Mouse (Mus musculus) thymus, postnatal 25 days (tissue): ENCODE results near the gene Ccl1.

Experiments used
- DNase-seq: peaks from one replicate; pipeline ENCODE4 v3.0.0; 2022

Ccl1 gene

DNA sequence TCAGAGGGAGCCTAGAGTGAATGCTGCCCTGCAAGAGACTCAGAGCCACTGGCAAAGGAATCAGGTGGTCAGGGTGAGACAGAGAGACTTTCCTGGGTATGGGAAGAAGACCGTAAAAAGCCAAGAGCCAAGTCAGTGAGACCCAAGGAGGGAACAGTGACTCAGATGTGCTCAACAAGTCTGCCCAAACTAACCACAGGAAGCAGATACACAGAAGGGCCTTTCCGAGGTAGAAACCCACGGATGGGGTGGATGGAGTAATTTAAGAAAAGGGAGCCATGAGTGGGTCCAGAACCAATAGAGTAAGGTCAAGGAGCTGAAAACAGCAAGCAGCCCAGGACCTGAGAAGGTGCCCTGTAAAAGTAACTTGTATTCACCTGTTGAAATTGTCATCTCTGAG, 101.8 kb downstream of the Ccl1 start:
- DNase-seq = no peak

DNA sequence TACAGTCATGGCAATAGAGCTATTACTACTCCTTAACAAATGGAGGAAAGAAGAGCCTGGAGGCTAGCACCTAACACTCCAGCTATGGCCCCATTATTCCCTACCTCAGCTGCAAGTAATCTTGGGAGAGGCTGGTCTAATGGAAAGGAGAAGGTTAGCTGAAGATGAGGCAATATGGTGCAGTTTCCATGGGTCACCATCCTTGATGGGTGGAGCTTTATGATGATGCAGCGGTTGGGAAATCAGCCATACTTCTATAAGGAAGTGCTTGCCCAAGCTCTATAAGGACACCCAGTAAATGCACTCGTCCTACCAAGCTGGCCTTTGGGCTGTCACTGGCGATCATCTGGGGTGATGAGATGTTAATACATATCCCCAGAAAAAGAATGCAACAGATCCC, 107.7 kb downstream of the Ccl1 start:
- no peak for DNase-seq

DNA sequence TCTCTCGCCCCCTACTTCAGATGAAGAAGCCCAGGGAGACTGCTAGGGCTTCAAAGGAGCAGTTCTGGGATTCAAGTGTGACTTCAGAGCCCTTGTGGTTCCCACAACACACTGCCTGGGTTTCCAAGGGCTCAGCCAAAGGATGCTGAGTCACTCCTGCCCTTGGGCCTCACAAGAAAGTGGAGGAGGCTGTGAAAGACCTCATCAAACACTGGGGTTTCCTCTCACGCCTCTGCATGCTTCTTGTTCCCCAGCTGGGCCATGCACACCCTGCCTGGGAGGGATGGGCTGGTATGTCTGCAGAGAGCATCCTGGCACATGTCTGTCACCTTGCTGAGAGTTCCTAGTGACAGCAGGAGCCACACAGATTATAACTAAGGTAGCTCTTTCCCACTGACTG, 110.5 kb downstream of the Ccl1 start:
- peak; percentile 22 for DNase-seq

DNA sequence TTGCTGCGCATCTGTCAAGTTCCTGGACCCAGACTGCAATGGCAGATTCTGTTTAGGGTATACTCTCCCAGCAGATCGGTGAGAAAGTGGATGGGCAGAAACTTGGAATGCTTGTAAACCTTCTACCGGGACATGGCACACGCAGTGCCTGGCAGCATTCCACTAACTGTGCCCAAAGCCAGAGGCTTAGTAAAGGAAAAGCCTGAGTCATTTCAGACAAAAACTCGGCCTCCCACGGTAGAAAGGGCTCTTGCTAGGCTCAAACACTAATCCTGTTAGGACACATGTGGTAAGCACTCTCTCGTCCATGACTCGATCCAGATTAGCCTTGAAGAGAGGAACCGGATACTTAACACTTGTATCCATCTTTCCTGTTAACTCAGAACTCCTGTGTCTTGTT, 111.7 kb downstream of the Ccl1 start:
- DNase-seq = no peak

DNA sequence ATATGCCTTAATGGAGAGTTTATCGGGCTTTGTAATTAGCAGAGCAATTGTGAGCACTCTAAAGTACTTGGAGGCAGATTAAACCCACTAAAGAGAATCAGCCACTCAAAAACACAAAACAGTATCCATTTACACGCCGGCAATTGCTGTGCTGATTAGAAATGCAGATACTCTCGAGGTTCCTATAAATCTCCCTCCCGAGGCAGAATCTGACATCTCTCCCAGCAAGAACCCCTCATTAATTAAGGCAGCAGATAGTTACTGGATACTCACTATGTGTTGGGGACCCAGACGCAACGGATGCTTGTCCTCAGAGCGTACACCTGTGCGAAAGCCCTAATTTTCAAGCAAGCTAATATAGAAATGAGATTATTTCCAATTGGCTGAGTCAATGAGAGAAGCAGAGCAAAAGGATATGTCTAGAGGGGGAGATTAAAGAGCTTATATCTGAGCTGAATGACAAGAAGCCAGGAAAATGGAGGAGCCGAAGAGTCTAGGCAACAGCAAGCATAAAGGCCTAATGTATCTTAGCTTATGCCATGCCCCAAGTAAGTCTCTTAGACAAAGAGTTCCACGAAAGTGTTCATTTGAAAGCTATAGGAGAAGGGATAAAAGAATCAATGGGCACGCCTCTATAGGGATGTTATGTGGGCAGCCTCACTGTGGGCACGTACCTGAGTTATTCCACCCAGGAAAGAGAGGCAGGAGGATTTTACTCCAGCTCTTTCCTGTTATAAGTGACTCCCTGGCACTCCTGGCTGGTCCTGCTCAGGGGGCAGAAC, 115.5 kb downstream of the Ccl1 start:
- DNase-seq = no peak

DNA sequence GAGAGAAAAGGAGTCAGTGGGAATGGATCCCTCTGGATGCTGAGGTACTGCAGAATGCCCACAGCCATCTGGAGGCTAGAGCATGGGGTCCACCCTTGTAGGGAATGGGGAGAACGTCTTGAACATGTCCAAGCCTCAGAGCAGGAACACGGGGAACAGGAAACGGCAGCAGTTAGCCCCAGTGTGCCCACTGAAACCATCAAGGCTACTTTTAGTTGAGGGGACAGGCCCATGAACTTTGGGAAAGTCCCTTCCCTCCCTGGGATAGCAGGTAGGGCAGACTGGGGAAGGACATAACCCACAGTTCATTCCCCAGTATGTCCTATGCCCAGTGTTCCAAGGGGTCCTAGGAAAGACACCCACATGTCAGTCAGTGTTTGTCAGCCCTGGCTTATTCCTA, 119.8 kb downstream of the Ccl1 start:
- DNase-seq = no peak

DNA sequence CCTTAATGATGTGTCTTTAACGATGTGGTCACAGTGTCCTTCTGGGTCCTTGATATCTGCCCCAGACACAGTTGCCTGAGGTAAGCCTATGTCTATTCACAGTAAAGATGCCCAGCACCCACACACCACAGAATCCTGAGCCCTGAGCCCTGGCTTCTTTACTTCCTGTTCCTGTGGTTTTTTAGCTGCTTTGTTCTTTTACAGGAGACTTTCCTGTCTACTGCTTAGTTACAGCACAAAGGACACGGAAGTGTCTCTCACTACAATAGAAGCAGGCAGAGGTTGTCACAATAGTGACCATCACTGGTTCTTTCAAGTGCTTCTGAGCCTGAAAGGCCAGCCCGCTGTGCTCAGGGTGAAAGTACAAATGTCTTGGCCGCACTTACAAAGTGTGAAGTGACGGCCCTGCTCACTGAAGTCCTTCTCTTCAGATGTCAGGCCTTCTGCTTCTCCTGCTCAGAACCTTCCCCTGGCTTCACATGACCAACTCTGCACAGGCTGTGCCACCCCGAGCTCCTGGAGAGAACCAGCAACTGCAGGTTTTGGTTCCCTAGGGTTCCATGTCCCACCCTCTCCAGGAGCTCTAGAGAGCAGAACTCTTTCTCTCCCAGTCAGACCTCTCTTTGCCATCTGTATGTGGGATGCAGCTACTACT, 122.1 kb downstream of the Ccl1 start:
- peak; percentile 63 for DNase-seq

DNA sequence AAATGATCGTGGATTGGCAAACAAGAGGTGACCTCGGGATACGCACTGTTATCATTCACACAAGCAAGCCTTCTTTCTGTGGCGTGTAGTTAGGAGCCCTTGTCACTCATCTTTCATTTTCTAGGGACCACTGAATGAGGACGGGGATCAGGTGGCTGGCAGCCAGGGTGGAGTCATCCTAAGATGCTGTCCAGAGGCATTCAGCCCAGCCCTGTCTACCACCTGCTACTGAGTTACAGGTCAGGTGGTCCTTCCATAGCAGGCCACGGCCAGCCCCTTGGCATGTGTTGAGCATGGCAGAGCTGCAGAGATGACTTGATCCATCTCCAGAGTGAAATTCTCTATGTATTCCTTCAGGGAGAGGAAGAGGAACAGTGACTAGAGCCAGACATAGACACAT, 123.1 kb downstream of the Ccl1 start:
- DNase-seq = no peak

DNA sequence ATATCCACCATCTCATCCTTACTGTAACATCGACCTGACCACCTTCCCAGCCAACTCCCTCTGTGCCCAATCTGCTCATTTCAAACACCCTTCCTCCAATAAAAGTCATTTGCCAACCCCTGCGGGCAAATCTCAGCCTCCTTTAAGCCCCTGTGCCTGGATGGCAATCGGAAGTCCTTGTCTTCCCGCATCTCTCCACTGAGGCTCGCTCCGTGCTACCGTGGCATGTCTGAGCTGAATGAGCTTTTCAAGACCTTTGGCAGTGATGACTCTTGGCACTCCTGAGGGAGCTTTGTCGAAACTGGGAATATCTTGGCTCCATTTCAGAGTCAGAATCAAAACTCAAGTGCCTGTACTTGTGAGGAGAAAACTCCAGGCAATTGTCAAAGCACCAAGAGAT, 124.2 kb downstream of the Ccl1 start:
- DNase-seq = no peak

DNA sequence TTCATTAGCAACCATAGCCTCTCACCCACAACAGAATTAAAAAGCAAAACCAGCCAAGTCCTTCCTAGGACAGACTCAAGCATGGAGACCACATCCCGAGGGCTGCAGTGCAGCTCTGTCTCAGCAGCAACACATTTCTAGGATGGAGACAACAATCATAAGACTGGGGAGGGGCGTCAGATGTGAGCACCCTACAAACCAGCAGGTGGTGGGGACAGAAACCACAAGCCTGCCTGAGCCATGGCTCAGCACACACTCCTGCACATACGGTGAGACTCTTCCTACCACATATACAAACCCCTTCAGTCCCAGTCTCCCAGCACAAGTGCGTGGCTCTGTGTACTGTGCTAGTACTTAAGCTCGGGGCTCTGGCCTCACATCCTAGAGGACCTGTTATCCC, 127.3 kb downstream of the Ccl1 start:
- peak; percentile 57 for DNase-seq

DNA sequence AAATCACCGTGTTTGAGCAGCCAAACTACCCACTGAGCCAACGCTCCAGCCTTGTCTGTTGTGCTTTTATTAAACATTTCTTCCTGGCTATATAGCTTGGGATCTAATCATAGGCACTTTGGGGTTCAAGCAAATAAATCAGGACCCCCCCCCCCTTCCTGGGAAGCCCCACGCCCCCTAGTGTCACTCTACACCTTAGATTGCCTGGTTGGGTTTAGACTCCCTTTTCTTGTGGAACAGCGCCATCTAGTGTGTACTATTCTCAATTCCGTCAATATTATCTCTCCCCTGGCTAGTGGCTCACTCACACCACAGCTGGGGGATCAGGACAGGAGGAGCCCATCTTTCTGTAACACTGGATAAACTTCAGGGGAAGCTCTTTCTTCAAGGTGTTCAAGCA, 127.8 kb downstream of the Ccl1 start:
- DNase-seq = peak; percentile 34

DNA sequence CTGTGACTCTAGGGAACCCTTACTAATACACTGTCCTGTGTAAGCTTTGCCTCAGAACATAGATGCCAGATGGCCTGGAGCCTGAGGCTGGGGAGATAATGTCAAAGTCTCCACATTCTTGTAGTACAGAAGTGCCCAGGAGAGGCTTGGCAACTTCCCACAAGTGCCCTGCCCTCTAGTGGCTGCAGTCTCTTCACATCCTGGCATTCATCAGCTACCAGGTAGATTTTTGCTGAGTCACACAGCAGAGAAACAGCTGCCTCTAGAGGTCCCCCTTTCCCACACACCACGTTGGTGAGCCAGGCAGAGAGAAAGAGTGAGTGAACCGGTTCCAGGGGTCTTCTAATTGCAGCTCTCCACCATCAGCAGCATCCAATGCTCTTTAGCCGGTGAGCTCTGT, 130.7 kb downstream of the Ccl1 start:
- peak; percentile 81 for DNase-seq

DNA sequence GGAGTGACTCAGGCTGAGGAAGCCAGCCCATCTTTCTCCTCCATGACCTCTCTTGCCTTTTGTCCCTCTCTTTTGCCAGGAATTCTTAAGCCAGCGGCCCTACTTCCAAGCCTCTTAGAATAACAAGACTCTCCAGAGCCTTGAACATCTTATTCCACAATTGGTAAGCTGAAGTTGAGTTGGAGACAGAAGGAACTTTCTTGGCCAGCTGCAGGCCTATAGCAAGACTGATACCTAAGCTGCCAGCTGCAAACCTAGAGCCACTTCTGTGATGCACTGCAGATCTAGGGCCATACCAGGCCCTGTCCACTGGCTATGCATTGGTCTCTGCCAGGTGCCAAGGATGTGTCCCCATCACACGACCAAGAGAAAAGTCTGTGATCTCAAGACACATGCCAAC, 132.0 kb downstream of the Ccl1 start:
- DNase-seq = no peak

DNA sequence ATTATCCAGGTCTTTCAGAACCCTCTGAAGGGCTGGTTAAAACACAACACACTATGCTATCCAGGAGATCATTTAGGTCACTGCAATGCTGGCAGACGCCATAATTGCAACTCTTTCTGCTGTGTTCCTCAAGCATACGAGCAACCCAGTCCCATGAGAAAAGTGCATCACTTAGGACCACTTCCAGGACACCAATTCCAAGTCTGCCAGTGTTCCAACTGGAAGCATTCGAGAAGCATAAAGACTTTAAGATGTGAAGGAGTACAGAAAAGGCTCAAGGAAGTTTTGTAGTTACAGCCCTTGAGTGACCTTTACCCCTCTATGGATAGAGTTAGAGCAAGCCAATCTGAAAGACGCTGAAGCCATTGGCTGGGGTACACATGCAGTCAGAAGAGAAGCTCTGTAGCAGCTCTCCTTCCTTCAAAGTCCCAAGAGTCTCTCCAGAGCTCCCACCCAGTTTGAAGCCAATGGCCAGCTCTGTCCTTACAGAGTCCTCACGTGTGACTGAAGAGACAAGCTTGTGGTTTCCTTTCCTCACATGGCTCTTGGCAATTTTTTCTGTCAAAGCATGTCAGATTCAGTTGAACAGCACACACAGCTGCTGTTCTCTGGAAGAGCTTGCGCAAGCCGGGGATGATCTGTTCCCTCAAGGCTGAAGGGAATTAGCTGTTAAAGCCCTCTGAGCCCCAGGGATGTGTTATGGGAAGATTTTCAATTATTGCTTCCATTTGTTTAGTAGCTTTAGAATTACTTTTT, 134.0 kb downstream of the Ccl1 start:
- DNase-seq = no peak

DNA sequence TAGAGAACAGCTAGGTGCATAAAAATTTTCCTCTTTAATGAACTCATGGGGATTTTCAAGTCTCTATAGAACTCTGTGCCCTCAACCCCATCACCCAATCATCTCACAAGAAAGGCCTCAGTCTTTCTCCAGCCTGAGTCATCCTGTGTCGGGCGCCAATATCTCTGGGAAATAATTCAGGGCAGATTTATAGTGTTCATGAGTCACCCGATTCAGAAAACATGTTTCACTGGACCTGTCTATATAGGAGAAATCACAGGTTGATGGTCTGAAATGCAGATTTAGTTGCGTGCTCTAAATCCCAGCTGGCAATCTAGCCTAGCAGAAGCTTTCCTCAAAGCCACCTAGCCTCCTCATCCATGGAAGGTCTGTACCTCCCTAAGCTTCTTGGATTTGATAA, 136.0 kb downstream of the Ccl1 start:
- DNase-seq = no peak

DNA sequence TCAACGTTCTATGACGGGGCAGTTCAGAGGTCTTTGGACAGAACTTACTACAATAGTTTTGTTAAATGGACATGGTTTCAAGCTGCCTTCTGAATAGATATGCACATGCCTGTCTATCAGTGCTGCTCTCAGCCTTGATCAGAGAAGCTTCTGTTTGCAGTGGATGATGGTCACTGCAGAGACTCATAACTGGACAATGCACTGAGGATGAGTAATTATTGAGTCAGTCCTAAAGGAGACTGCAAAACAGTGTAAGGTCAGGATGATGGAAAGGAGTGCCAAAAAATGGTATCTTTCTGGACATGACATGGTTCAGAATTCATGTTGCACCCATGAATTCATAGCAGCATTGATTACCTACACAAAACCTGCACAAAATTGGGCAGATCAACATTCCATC, 137.2 kb downstream of the Ccl1 start:
- DNase-seq = no peak

DNA sequence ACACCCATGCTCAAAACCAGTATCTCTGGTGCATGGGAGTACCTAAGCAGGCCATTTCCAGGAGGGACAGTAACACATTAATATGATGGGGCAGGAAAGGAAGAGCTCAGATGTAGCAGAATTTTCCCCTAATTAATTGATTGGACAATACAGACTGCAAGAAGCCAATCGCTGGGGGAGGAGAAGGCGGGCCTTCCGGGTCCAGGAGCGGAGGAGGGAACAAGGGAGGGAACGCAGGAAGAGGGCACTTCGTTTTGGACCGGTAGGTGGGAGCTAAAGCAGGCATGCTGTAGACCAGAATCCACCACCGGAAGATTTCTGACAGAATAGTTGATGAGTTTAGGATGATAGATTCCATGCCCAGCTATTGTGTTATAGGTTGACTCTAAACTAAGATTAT, 142.2 kb downstream of the Ccl1 start:
- no peak for DNase-seq

DNA sequence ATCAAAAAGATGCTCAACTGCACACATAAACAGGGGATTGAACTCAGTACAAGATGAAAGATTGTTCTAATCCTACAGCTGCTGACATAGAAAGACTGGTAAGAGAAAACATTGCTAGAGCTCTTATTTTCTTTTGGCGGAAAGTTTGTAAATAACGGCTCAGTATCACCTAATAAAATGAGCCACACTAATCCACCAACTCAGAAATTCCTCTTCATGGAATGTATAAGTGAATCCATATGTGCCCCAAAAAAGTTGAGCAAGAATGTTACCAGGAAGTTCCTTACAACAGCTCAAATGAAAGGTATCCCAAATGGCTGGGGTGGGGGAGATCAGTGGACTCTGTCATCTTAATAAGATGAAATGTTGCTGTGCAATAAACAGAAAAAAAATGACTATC, 146.4 kb downstream of the Ccl1 start:
- no peak for DNase-seq

DNA sequence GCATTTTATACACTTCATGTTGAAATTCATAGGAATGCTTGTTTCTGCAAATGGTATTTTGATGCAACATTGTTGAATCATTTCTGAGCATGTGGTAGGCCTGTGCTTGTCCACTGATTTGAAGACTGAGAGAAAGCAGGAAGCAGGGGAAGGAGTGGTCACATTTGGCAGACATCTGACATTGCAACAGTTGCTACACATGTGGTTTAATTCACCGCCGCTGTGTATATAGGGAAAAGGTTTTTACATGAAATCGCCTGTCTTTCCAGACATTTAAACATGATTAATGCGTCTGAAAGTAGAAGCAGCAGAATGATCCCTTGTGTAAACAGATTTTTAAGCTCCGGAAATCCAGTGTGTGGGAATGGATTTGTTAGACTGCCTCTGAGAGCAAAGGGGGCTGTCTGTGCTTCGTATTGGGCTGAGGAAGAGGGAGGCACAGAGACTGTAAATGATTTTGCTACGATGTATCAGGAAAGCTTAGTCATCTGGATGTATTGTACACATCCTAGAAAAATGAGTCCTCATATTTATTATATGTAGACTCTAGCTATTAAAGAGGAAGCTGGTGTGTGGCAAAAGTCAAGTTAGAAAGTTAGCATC, 165.9 kb downstream of the Ccl1 start:
- DNase-seq = no peak

DNA sequence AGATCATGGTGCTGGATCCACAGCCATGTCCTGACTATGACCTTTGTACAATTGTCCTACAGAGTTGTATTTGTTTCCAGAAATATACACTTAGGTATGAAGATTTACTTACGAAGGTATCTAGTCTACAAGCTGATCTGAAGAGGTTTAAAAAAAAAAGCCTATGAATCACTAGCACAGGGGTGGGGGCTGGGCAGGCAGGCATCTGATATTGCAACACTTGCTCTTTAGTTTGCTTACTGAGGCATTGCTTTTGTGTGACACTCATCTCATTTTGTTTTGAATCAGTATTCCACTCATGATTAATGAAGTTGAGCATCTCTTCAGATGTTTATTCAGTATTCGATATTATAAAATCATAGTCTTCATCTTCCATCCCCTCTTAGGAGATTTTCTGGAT, 169.3 kb downstream of the Ccl1 start:
- no peak for DNase-seq

DNA sequence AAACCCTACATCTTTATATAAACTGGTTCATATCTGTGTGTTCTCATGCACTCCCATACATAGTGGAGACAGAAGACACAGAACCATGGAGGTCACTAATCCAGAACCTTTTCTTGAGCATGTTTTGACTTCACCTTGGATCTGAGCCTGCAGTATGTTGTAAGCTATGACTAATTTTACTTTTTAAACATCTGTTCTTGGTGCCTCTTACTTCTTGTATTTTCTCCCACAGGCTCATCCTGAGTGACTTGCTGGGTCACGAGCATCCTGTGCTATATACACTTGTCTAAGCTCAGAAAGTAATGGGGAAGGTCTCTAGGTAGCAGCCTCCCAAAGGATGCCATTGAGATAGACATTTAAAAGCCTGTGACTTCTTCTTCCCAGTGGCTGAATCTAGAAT, 172.5 kb downstream of the Ccl1 start:
- no peak for DNase-seq
